Mouse (Mus musculus) embryonic facial prominence, embryonic 11.5 days (tissue): ENCODE data around the gene Col6a2. TPM values are rescaled to one million over a fixed set of nuclear protein-coding genes. Genes with fewer than 3 reads are reported as not detected.
A peak's percentile ranks its signal among the peaks of the same experiment; 100 is the strongest.

Experiments
- ATAC-seq: fragments of 200-750 bp; cut with Nextera tagmentation; replicated peaks from 2 replicates; pipeline ENCODE4 v1.8.0; 2017; ENCODE audit warnings: low read depth; ENCODE audit not compliant: insufficient number of reproducible peaks, low FRiP score, low TSS enrichment
- DNase-seq: peaks from one replicate; pipeline ENCODE4 v3.0.0-alpha.2; 2015; ENCODE audit warnings: low spot score
- H3K27ac ChIP-seq: fragments of 300-500 bp; sonication (generic); replicated peaks from 2 replicates; pipeline ENCODE4 v1.5.1; 2014; ENCODE audit warnings: mild to moderate bottlenecking, low read depth, low read length, control low read depth
- H3K27me3 ChIP-seq: fragments of 300-500 bp; sonication (generic); 2 replicates; pipeline ENCODE4 v1.6.1; 2014; ENCODE audit warnings: mild to moderate bottlenecking, low read length, moderate library complexity, mixed read lengths; ENCODE audit not compliant: control insufficient read depth, insufficient read depth
- H3K36me3 ChIP-seq: fragments of 300-500 bp; sonication (generic); replicated peaks from 2 replicates; pipeline ENCODE4 v1.6.1; 2014; ENCODE audit warnings: low read depth, mild to moderate bottlenecking, low read length, moderate library complexity, mixed read lengths; ENCODE audit not compliant: control insufficient read depth, insufficient read depth
- H3K4me1 ChIP-seq: fragments of 300-500 bp; sonication (generic); 2 replicates; pipeline ENCODE4 v1.6.1; 2014; ENCODE audit warnings: low read length, mixed read lengths; ENCODE audit not compliant: control insufficient read depth, insufficient read depth
- H3K4me2 ChIP-seq: fragments of 300-500 bp; sonication (generic); 2 replicates; pipeline ENCODE4 v1.6.1; 2014; ENCODE audit warnings: low read depth, mild to moderate bottlenecking, control low read depth, low read length, moderate library complexity
- H3K4me3 ChIP-seq: fragments of 300-500 bp; sonication (generic); 2 replicates; pipeline ENCODE4 v1.5.1; 2014; ENCODE audit warnings: low read depth, low read length, control low read depth
- H3K9ac ChIP-seq: fragments of 300-500 bp; sonication (generic); replicated peaks from 2 replicates; pipeline ENCODE4 v1.6.1; 2014; ENCODE audit warnings: mild to moderate bottlenecking, control low read depth, low read length
- H3K9me3 ChIP-seq: fragments of 300-500 bp; sonication (generic); replicated peaks from 2 replicates; pipeline ENCODE4 v1.6.1; 2016; ENCODE audit warnings: mild to moderate bottlenecking, low read length, inconsistent platforms, mixed read lengths; ENCODE audit not compliant: control insufficient read depth
- WGBS: fragments of 180-500 bp; shearing (Covaris S2); extraction: QIAGEN DNeasy Blood & Tissue Kit; methylation state at CpG from one replicate; pipeline ENCODE4 v1.1.7; 2014; 5-methylcytosine and 5-hydroxymethylcytosine counted together
- polyA plus RNA-seq: library from polyadenylated mRNA; unstranded; fragments of >200 nt; fragmentation: Nextera tagmentation; extraction: Ambion mirVana; gene quantifications from 2 replicates; pipeline ENCODE4 v1.2.1, GENCODE M21; 2014

The Col6a2 gene
- polyA plus RNA-seq, 1 experiment from 2014 or later, result 14.0 TPM

- no peak overlapping the region for H3K4me3 ChIP-seq
- H3K9ac ChIP-seq, result no peak overlapping the region
- ATAC-seq, result no peak
- no peaks in the 10 kb centered on the region for H3K36me3 ChIP-seq
- H3K9me3 ChIP-seq, result no peaks in the 10 kb centered on the region
- no peak for DNase-seq
- WGBS, result 94% methylated on average over 31 of the region's 31 CpGs
- no peaks in the 10 kb centered on the region for H3K4me1 ChIP-seq
- no peak overlapping the region for H3K27ac ChIP-seq
- H3K27me3 ChIP-seq, result no peaks in the 10 kb centered on the region
- no peak overlapping the region for H3K4me2 ChIP-seq
Measured at GRCm38 (mm10) chr10:76596338-76596737, 27.1 kb downstream of the Col6a2 start.

- 89% methylated on average over 11 of the region's 11 CpGs for WGBS
- Histone ChIP-seq H3K4me3 (no peak overlapping the region), H3K27ac (no peak overlapping the region), H3K9me3 (no peaks in the 10 kb centered on the region), H3K27me3 (no peaks in the 10 kb centered on the region), H3K4me2 (no peak overlapping the region), H3K4me1 (no peaks in the 10 kb centered on the region), H3K9ac (no peak overlapping the region), H3K36me3 (no peaks in the 10 kb centered on the region)
- DNase-seq (no peak), ATAC-seq (no peak)
Measured at GRCm38 (mm10) chr10:76590197-76590596, 33.2 kb downstream of the Col6a2 start.

- no peak overlapping the region for H3K4me2 ChIP-seq
- H3K4me3 ChIP-seq, result no peak overlapping the region
- H3K9ac ChIP-seq, result no peak overlapping the region
- no peaks in the 10 kb centered on the region for H3K36me3 ChIP-seq
- WGBS, result 44% methylated on average over 1 of the region's 1 CpGs
- no peak overlapping the region for H3K27ac ChIP-seq
- no peak for ATAC-seq
- no peak for DNase-seq
- H3K9me3 ChIP-seq, result no peaks in the 10 kb centered on the region
- H3K4me1 ChIP-seq, result no peaks in the 10 kb centered on the region
- H3K27me3 ChIP-seq, result no peaks in the 10 kb centered on the region
Measured at GRCm38 (mm10) chr10:76586190-76586589, 37.2 kb downstream of the Col6a2 start.

- WGBS, result 12% methylated on average over 10 of the region's 10 CpGs
- ATAC-seq (no peak), DNase-seq (no peak)
- no peak overlapping the region for H3K27ac ChIP-seq
- H3K9me3 ChIP-seq, result no peaks in the 10 kb centered on the region
- H3K4me1 ChIP-seq, result no peaks in the 10 kb centered on the region
- peak overlapping the region; percentile 28; the same call in 1 of the 2 replicates for H3K9ac ChIP-seq
- H3K4me3 ChIP-seq, result peak overlapping the region; percentile 15; the same call in 1 of the 2 replicates
- H3K36me3 ChIP-seq, result no peaks in the 10 kb centered on the region
- peak overlapping the region; percentile 29 for H3K4me2 ChIP-seq
- H3K27me3 ChIP-seq, result no peaks in the 10 kb centered on the region
Measured at GRCm38 (mm10) chr10:76584138-76584537, 39.3 kb downstream of the Col6a2 start.

- WGBS, result 73% methylated on average over 7 of the region's 7 CpGs
- Histone ChIP-seq H3K4me2 (no peak overlapping the region), H3K9me3 (no peaks in the 10 kb centered on the region), H3K9ac (no peak overlapping the region), H3K4me1 (no peaks in the 10 kb centered on the region), H3K4me3 (no peak overlapping the region), H3K27me3 (no peaks in the 10 kb centered on the region), H3K27ac (no peak overlapping the region), H3K36me3 (no peaks in the 10 kb centered on the region)
- ATAC-seq (no peak), DNase-seq (no peak)
Measured at GRCm38 (mm10) chr10:76576920-76577319, 46.5 kb downstream of the Col6a2 start.

- no peaks in the 10 kb centered on the region for H3K36me3 ChIP-seq
- H3K27me3 ChIP-seq, result no peaks in the 10 kb centered on the region
- H3K9ac ChIP-seq, result no peak within 1 kb of the TSS
- no peaks in the 10 kb centered on the region for H3K4me1 ChIP-seq
- H3K4me3 ChIP-seq, result no peak within 1 kb of the TSS
- ATAC-seq (no peak), DNase-seq (no peak)
- WGBS, result 82% methylated on average over 3 of the region's 3 CpGs
- no peak within 1 kb of the TSS for H3K4me2 ChIP-seq
- no peak within 1 kb of the TSS for H3K27ac ChIP-seq
- H3K9me3 ChIP-seq, result no peaks in the 10 kb centered on the region
Measured at GRCm38 (mm10) chr10:76575374-76575773, 48.1 kb downstream of the Col6a2 start, which contains the start of gene Ftcd. TSS of gene Ftcd (plus strand) at chr10:76575648.

GRCm38 (mm10) chr10:76572151-76572550 is 51.3 kb downstream of the Col6a2 start:
- H3K4me2 ChIP-seq, result no peak overlapping the region
- H3K9me3 ChIP-seq, result no peaks in the 10 kb centered on the region
- DNase-seq (no peak), ATAC-seq (no peak)
- H3K36me3 ChIP-seq, result no peaks in the 10 kb centered on the region
- no peak overlapping the region for H3K9ac ChIP-seq
- 81% methylated on average over 3 of the region's 3 CpGs for WGBS
- no peak overlapping the region for H3K27ac ChIP-seq
- H3K4me3 ChIP-seq, result no peak overlapping the region
- H3K4me1 ChIP-seq, result no peaks in the 10 kb centered on the region
- no peaks in the 10 kb centered on the region for H3K27me3 ChIP-seq

GRCm38 (mm10) chr10:76571070-76571469 is 52.4 kb downstream of the Col6a2 start:
- Histone ChIP-seq H3K4me2 (no peak overlapping the region), H3K36me3 (no peaks in the 10 kb centered on the region), H3K27me3 (no peaks in the 10 kb centered on the region), H3K27ac (no peak overlapping the region), H3K9me3 (no peaks in the 10 kb centered on the region), H3K9ac (no peak overlapping the region), H3K4me3 (no peak overlapping the region), H3K4me1 (no peaks in the 10 kb centered on the region)
- ATAC-seq, result no peak
- 61% methylated on average over 2 of the region's 2 CpGs for WGBS
- no peak for DNase-seq
